Mouse (Mus musculus): ENCODE data around the gene Grk6. TPM values are rescaled to one million over a fixed set of nuclear protein-coding genes. Genes with fewer than 3 reads are reported as not detected.

Gene Grk6
- polyA plus RNA-seq, 1 experiment from 2014 or later = 31.3 TPM

GRCm38 (mm10) chr13:55471819-55472131, 26.9 kb downstream of the Grk6 start:
- H3K36me3 ChIP-seq = peaks cover 34% of the 10 kb centered on the region
- peaks cover 99% of the 10 kb centered on the region for H3K4me1 ChIP-seq (replicated peaks)
- peak overlapping the region; percentile 90 for H3K9ac ChIP-seq
- peaks cover 10% of the 10 kb centered on the region; the same call in 1 of the 2 replicates for H3K27me3 ChIP-seq
- H3K4me3 ChIP-seq = peak overlapping the region; percentile 51
- H3K27ac ChIP-seq = peak overlapping the region; percentile 95
- no peaks in the 10 kb centered on the region for H3K9me3 ChIP-seq
- peak overlapping the region; percentile 95 for H3K4me2 ChIP-seq
- WGBS = under 1% methylated on average over 30 of the region's 31 CpGs
- peak; percentile 30 for ATAC-seq (ENCODE audit: low FRiP score)

GRCm38 (mm10) chr13:55472132-55473022, 27.5 kb downstream of the Grk6 start:
- Histone ChIP-seq H3K9me3 (no peaks in the 10 kb centered on the region), H3K36me3 (peaks cover 40% of the 10 kb centered on the region), H3K9ac (peak overlapping the region; percentile 90), H3K4me1 (replicated peaks) (peaks cover 93% of the 10 kb centered on the region), H3K27me3 (0 out of 2 replicates have a peak, but pooled peaks cover 6% of the 10 kb centered on the region), H3K4me3 (peak overlapping the region; percentile 51), H3K4me2 (peak overlapping the region; percentile 95), H3K27ac (peak overlapping the region; percentile 95)
- under 1% methylated on average over 98 of the region's 103 CpGs for WGBS
- peak; percentile 44 for ATAC-seq (ENCODE audit: low FRiP score)

- no peak for ATAC-seq (ENCODE audit: low FRiP score)
- Histone ChIP-seq H3K27ac (peak overlapping the region; percentile 95), H3K27me3 (0 out of 2 replicates have a peak, but pooled peaks cover 3% of the 10 kb centered on the region), H3K36me3 (peaks cover 49% of the 10 kb centered on the region), H3K4me1 (replicated peaks) (peaks cover 88% of the 10 kb centered on the region), H3K4me2 (peak overlapping the region; percentile 95), H3K4me3 (peak overlapping the region; percentile 51), H3K9me3 (no peaks in the 10 kb centered on the region), H3K9ac (peak overlapping the region; percentile 90)
- WGBS = 15% methylated on average over 18 of the region's 18 CpGs
Observed at GRCm38 (mm10) chr13:55473076-55473831, 28.4 kb downstream of the Grk6 start.

DNA sequence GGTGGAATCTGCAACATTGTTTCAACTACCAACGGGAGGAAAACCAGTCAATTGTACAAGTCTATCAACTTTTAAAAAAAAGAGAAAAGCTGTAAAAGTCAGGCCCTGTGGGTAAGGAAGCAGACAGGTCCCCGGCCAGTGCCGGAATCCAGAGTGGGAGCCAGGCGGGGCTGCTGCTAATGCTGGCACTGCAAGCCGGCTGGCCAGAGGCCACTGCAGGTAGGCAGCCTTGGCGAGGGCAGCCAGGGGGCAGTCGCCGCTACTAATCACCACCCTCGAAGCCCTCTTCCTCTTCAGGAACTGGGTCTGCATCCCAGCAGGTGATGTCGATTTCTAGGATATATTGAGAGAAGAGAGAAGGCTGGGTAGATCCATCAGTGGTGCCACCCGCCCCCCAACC, 29.1 kb downstream of the Grk6 start:
- Histone ChIP-seq H3K4me2 (0 out of 2 replicates have a peak overlapping the region, but pooled peaks have one; percentile 2), H3K27me3 (no peaks in the 10 kb centered on the region), H3K36me3 (peaks cover 55% of the 10 kb centered on the region), H3K4me3 (0 out of 2 replicates have a peak overlapping the region, but pooled peaks have one; percentile 4), H3K9ac (peak overlapping the region; percentile 5; the same call in 1 of the 2 replicates), H3K9me3 (no peaks in the 10 kb centered on the region), H3K27ac (peak overlapping the region; percentile 73), H3K4me1 (replicated peaks) (peaks cover 84% of the 10 kb centered on the region)
- no peak for ATAC-seq (ENCODE audit: low FRiP score)
- 59% methylated on average over 11 of the region's 11 CpGs for WGBS

GRCm38 (mm10) chr13:55474621-55475069, 29.8 kb downstream of the Grk6 start:
- no peak for ATAC-seq (ENCODE audit: low FRiP score)
- Histone ChIP-seq H3K9ac (peak overlapping the region; percentile 9), H3K27ac (peak overlapping the region; percentile 73), H3K4me1 (replicated peaks) (peaks cover 78% of the 10 kb centered on the region), H3K27me3 (no peaks in the 10 kb centered on the region), H3K4me3 (no peak overlapping the region), H3K4me2 (peak overlapping the region; percentile 10; the same call in 1 of the 2 replicates), H3K9me3 (no peaks in the 10 kb centered on the region), H3K36me3 (peaks cover 62% of the 10 kb centered on the region)
- 17% methylated on average over 5 of the region's 5 CpGs for WGBS

GRCm38 (mm10) chr13:55475750-55476149, 30.9 kb downstream of the Grk6 start:
- 84% methylated on average over 5 of the region's 5 CpGs for WGBS
- H3K9ac ChIP-seq = peak overlapping the region; percentile 9; the same call in 1 of the 2 replicates
- no peak overlapping the region for H3K4me3 ChIP-seq
- H3K27ac ChIP-seq = peak overlapping the region; percentile 73
- H3K4me2 ChIP-seq = no peak overlapping the region
- no peaks in the 10 kb centered on the region for H3K27me3 ChIP-seq
- no peaks in the 10 kb centered on the region for H3K9me3 ChIP-seq
- H3K36me3 ChIP-seq = peaks cover 73% of the 10 kb centered on the region
- no peak for ATAC-seq (ENCODE audit: low FRiP score)
- H3K4me1 ChIP-seq (replicated peaks) = peaks cover 67% of the 10 kb centered on the region

- H3K36me3 ChIP-seq = peaks cover 78% of the 10 kb centered on the region
Observed at GRCm38 (mm10) chr13:55476256-55476655, 31.4 kb downstream of the Grk6 start.

GRCm38 (mm10) chr13:55477492-55477891, 32.6 kb downstream of the Grk6 start:
- H3K9ac ChIP-seq = no peak overlapping the region
- peaks cover 57% of the 10 kb centered on the region for H3K4me1 ChIP-seq (replicated peaks)
- no peak for ATAC-seq (ENCODE audit: low FRiP score)
- H3K27ac ChIP-seq = no peak overlapping the region
- H3K4me3 ChIP-seq = no peak overlapping the region
- 78% methylated on average over 16 of the region's 16 CpGs for WGBS
- H3K9me3 ChIP-seq = no peaks in the 10 kb centered on the region
- H3K27me3 ChIP-seq = no peaks in the 10 kb centered on the region
- H3K4me2 ChIP-seq = no peak overlapping the region
- H3K36me3 ChIP-seq = peaks cover 91% of the 10 kb centered on the region

More at GRCm38 (mm10) chr13:55476256-55476655, 31.4 kb downstream of the Grk6 start:
- H3K4me3 ChIP-seq = no peak overlapping the region
- H3K27me3 ChIP-seq = no peaks in the 10 kb centered on the region
- no peak for ATAC-seq (ENCODE audit: low FRiP score)
- H3K4me2 ChIP-seq = no peak overlapping the region
- peak overlapping the region; percentile 39; the same call in 1 of the 2 replicates for H3K9ac ChIP-seq
- 91% methylated on average over 8 of the region's 8 CpGs for WGBS
- H3K4me1 ChIP-seq (replicated peaks) = peaks cover 62% of the 10 kb centered on the region
- H3K27ac ChIP-seq = peak overlapping the region; percentile 73
- H3K9me3 ChIP-seq = no peaks in the 10 kb centered on the region

DNA sequence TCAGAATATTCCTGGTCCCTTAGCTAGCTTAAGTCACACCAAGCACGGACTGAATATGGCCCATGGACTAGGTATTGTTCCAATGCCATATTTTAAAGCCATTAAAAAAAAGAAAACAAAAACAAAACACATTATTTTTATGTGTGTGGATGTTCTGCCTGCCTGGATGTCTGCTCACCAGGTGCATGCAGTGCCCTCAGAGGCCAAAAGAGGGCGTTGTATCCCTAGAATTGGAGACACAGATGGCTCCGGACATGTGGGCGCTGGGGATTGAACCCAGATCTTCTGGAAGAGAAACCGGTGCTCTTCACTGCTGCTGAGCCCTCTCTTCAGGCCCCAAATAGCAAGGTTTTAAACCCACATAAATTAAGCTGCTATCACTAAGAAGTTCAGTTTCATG, 33.2 kb downstream of the Grk6 start:
- H3K4me2 ChIP-seq = no peak overlapping the region
- 52% methylated on average over 5 of the region's 5 CpGs for WGBS
- H3K36me3 ChIP-seq = peaks cover 96% of the 10 kb centered on the region
- no peak for ATAC-seq (ENCODE audit: low FRiP score)
- no peaks in the 10 kb centered on the region for H3K27me3 ChIP-seq
- peaks cover 57% of the 10 kb centered on the region for H3K4me1 ChIP-seq (replicated peaks)
- H3K9ac ChIP-seq = no peak overlapping the region
- no peak overlapping the region for H3K4me3 ChIP-seq
- no peaks in the 10 kb centered on the region for H3K9me3 ChIP-seq
- no peak overlapping the region for H3K27ac ChIP-seq

- peaks cover 91% of the 10 kb centered on the region for H3K36me3 ChIP-seq
- no peaks in the 10 kb centered on the region for H3K27me3 ChIP-seq
- H3K4me1 ChIP-seq (replicated peaks) = peaks cover 57% of the 10 kb centered on the region
- no peaks in the 10 kb centered on the region for H3K9me3 ChIP-seq
- ATAC-seq (ENCODE audit: low FRiP score) = no peak
- H3K27ac ChIP-seq = 0 out of 2 replicates have a peak overlapping the region, but pooled peaks have one; percentile 30
- H3K9ac ChIP-seq = peak overlapping the region; percentile 13; the same call in 1 of the 2 replicates
- 82% methylated on average over 7 of the region's 7 CpGs for WGBS
- no peak overlapping the region for H3K4me3 ChIP-seq
- no peak overlapping the region for H3K4me2 ChIP-seq
Observed at GRCm38 (mm10) chr13:55479008-55479407, 34.1 kb downstream of the Grk6 start.

GRCm38 (mm10) chr13:55479929-55480328, 35.1 kb downstream of the Grk6 start:
- Histone ChIP-seq H3K4me2 (no peak overlapping the region), H3K4me3 (no peak overlapping the region), H3K36me3 (peaks cover 82% of the 10 kb centered on the region), H3K9me3 (no peaks in the 10 kb centered on the region), H3K9ac (no peak overlapping the region), H3K27me3 (no peaks in the 10 kb centered on the region), H3K27ac (no peak overlapping the region), H3K4me1 (replicated peaks) (peaks cover 57% of the 10 kb centered on the region)
- ATAC-seq (ENCODE audit: low FRiP score) = no peak

DNA sequence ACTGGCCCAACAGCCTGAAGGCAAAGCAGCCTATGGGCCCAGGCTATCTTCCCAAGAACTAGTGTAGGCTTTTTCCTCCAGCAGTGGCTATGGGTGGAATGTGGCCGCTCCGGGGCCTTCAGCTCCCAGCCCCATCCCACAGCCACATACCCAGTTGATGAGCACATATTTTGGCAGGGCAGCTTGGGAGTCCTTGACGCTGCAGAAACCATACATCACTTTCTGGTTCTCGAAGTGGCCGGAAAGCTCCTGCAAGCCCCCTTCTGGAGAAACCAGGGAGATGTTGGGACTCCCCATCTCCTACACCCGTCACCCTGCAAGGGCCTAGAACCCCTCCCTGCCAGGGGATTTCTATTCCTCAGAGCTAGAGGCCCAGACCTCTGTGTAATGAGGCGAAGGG, 37.7 kb downstream of the Grk6 start:
- no peaks in the 10 kb centered on the region for H3K9me3 ChIP-seq
- peak overlapping the region; percentile 100 for H3K9ac ChIP-seq
- no peaks in the 10 kb centered on the region for H3K27me3 ChIP-seq
- ATAC-seq (ENCODE audit: low FRiP score) = no peak
- H3K4me1 ChIP-seq (replicated peaks) = peaks cover 57% of the 10 kb centered on the region
- peak overlapping the region; percentile 100 for H3K27ac ChIP-seq
- H3K4me3 ChIP-seq = peak overlapping the region; percentile 100
- peak overlapping the region; percentile 99 for H3K4me2 ChIP-seq
- peaks cover 61% of the 10 kb centered on the region for H3K36me3 ChIP-seq
- WGBS = 72% methylated on average over 7 of the region's 7 CpGs
